Mouse (Mus musculus): Measurements from ENCODE around the gene F830045P16Rik. TPM values are rescaled to one million over a fixed set of nuclear protein-coding genes. Genes with fewer than 3 reads are reported as not detected.

F830045P16Rik gene
- polyA plus RNA-seq, 1 experiment from 2014 or later: not detected

GRCm38 (mm10) chr2:129556081-129556480, 19.7 kb upstream of the F830045P16Rik start:
- H3K9me3 ChIP-seq (ENCODE audit: control insufficient read depth, low read length): no peaks in the 10 kb centered on the region
- H3K4me2 ChIP-seq (ENCODE audit: low read depth, low read length, severe bottlenecking): no peak overlapping the region
- DNase-seq (ENCODE audit: low spot score) (no peak), ATAC-seq (replicated peaks; ENCODE audit: low FRiP score) (no peak)
- no peaks in the 10 kb centered on the region for H3K4me1 ChIP-seq (replicated peaks; ENCODE audit: control insufficient read depth, insufficient read depth, low read length)
- no peaks in the 10 kb centered on the region for H3K36me3 ChIP-seq (ENCODE audit: control insufficient read depth, insufficient read depth, low read length)
- 78% methylated on average over 6 of the region's 6 CpGs for WGBS
- no peaks in the 10 kb centered on the region for H3K27me3 ChIP-seq (ENCODE audit: control insufficient read depth, insufficient read depth, low read length)
- H3K27ac ChIP-seq (ENCODE audit: low read depth, low read length): no peak overlapping the region
- no peak overlapping the region for H3K9ac ChIP-seq (ENCODE audit: low read length)
- no peak overlapping the region for H3K4me3 ChIP-seq (ENCODE audit: low read depth, low read length)

DNA sequence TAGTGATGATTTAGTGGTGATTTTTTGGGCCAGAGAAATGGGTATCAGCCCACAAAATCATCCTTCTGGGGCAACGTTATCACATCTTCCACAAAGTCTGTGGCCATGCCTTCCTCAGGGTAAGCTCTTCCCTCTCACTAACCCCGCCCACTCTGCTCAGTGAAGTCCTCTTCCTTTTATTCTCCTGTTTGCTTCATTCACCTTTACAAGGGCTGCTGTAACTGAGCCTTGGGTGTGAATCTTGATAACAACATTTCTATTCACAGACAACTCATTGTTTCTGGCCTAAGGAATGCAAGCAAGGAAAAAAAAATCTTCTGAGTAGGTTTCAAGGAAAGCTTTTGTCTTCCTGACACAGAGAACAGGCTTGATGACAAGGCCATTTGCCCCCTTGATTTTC, 14.4 kb upstream of the F830045P16Rik start:
- Histone ChIP-seq H3K27me3 (ENCODE audit: control insufficient read depth, insufficient read depth, low read length) (no peaks in the 10 kb centered on the region), H3K9me3 (ENCODE audit: control insufficient read depth, low read length) (no peaks in the 10 kb centered on the region), H3K36me3 (ENCODE audit: control insufficient read depth, insufficient read depth, low read length) (no peaks in the 10 kb centered on the region), H3K9ac (ENCODE audit: low read length) (no peak overlapping the region), H3K4me3 (ENCODE audit: low read depth, low read length) (no peak overlapping the region), H3K4me1 (replicated peaks; ENCODE audit: control insufficient read depth, insufficient read depth, low read length) (no peaks in the 10 kb centered on the region), H3K27ac (ENCODE audit: low read depth, low read length) (no peak overlapping the region), H3K4me2 (ENCODE audit: low read depth, low read length, severe bottlenecking) (no peak overlapping the region)
- no peak for DNase-seq (ENCODE audit: low spot score)
- 56% methylated on average over 2 of the region's 2 CpGs for WGBS
- ATAC-seq (replicated peaks; ENCODE audit: low FRiP score): no peak

DNA sequence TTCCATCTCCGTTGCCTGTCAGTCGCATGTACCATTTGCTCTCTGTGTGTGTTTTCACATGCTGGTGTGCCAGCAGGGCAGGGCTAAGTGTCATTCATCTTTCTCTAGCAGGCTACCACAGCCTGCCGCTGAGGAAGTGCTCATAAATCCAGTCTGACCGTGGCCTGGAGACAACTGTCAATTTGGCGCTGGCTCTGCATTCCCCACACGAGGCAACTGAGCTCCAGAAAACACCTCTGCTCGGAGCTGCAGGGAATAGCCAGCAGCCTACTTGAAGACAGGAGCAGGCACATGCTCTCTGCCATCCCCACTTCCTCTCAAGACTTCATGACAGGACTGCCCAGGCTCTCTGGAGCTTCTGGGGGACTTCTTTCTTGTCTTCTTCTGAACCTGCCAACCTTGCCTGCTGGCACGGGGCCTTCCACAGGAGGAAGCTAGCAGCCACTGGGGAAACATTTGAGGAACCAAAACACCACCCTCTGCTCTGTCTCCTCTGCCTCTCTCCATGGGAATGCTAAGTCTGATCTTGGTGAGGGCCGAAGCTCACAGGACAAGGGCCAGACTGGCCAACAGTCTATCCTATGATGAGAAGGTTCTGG, 13.2 kb upstream of the F830045P16Rik start:
- Histone ChIP-seq H3K27ac (ENCODE audit: low read depth, low read length) (no peak overlapping the region), H3K9ac (ENCODE audit: low read length) (no peak overlapping the region), H3K4me2 (ENCODE audit: low read depth, low read length, severe bottlenecking) (no peak overlapping the region), H3K27me3 (ENCODE audit: control insufficient read depth, insufficient read depth, low read length) (no peaks in the 10 kb centered on the region), H3K9me3 (ENCODE audit: control insufficient read depth, low read length) (no peaks in the 10 kb centered on the region), H3K36me3 (ENCODE audit: control insufficient read depth, insufficient read depth, low read length) (no peaks in the 10 kb centered on the region), H3K4me1 (replicated peaks; ENCODE audit: control insufficient read depth, insufficient read depth, low read length) (no peaks in the 10 kb centered on the region), H3K4me3 (ENCODE audit: low read depth, low read length) (no peak overlapping the region)
- ATAC-seq (replicated peaks; ENCODE audit: low FRiP score) (no peak), DNase-seq (ENCODE audit: low spot score) (no peak)
- 91% methylated on average over 9 of the region's 9 CpGs for WGBS

DNA sequence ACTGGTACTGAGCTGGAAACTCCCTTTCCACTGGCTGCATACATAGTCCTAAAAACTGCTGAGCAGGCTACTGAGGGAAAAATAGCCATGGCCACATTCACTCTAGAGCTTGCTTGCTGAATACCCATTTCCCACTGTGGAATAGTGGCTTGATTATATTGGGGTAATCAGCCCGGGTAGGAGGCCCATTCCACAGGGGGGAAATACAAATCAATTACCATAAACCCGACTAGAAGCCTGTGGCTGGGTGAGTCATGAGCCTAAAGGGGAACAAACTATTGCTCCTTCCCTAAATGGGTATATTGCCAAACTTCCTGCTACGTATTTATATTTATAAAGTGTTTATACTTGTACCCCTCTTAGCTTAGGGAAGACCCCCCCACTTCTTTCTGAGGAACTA, 10.4 kb upstream of the F830045P16Rik start:
- no peak overlapping the region for H3K4me2 ChIP-seq (ENCODE audit: low read depth, low read length, severe bottlenecking)
- DNase-seq (ENCODE audit: low spot score) (no peak), ATAC-seq (replicated peaks; ENCODE audit: low FRiP score) (no peak)
- no peaks in the 10 kb centered on the region for H3K9me3 ChIP-seq (ENCODE audit: control insufficient read depth, low read length)
- H3K36me3 ChIP-seq (ENCODE audit: control insufficient read depth, insufficient read depth, low read length): no peaks in the 10 kb centered on the region
- H3K27me3 ChIP-seq (ENCODE audit: control insufficient read depth, insufficient read depth, low read length): no peaks in the 10 kb centered on the region
- H3K9ac ChIP-seq (ENCODE audit: low read length): no peak overlapping the region
- H3K4me1 ChIP-seq (replicated peaks; ENCODE audit: control insufficient read depth, insufficient read depth, low read length): no peaks in the 10 kb centered on the region
- H3K27ac ChIP-seq (ENCODE audit: low read depth, low read length): no peak overlapping the region
- no peak overlapping the region for H3K4me3 ChIP-seq (ENCODE audit: low read depth, low read length)
- WGBS: 70% methylated on average over 3 of the region's 3 CpGs

- H3K9ac ChIP-seq (ENCODE audit: low read length): no peak overlapping the region
- H3K9me3 ChIP-seq (ENCODE audit: control insufficient read depth, low read length): no peaks in the 10 kb centered on the region
- H3K27ac ChIP-seq (ENCODE audit: low read depth, low read length): no peak overlapping the region
- no peak overlapping the region for H3K4me2 ChIP-seq (ENCODE audit: low read depth, low read length, severe bottlenecking)
- 88% methylated on average over 7 of the region's 7 CpGs for WGBS
- no peak overlapping the region for H3K4me3 ChIP-seq (ENCODE audit: low read depth, low read length)
- no peaks in the 10 kb centered on the region for H3K4me1 ChIP-seq (replicated peaks; ENCODE audit: control insufficient read depth, insufficient read depth, low read length)
- H3K27me3 ChIP-seq (ENCODE audit: control insufficient read depth, insufficient read depth, low read length): no peaks in the 10 kb centered on the region
- ATAC-seq (replicated peaks; ENCODE audit: low FRiP score): no peak
- no peak for DNase-seq (ENCODE audit: low spot score)
- no peaks in the 10 kb centered on the region for H3K36me3 ChIP-seq (ENCODE audit: control insufficient read depth, insufficient read depth, low read length)
Measured at GRCm38 (mm10) chr2:129545596-129545995, 9.2 kb upstream of the F830045P16Rik start.

DNA sequence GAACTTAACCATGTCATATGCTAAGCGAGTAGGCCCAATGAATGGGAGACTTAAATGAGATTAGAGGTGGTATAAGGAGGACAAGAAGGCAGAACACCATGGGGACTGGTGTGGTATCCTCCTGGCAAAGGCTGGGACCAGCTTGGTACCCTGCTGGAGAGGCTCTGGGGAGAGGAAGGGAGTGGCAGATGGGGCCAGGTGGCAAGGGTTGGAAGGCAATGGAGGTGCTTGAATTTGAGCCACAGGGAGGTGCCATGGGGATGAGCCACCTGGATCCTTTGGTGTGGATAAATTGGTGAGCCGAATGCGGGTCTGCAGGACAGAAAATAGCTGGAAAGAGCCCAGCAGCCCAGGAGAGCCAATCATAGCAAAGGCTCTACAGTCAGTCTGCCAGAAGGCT, 8.5 kb upstream of the F830045P16Rik start:
- Histone ChIP-seq H3K27me3 (ENCODE audit: control insufficient read depth, insufficient read depth, low read length) (no peaks in the 10 kb centered on the region), H3K4me3 (ENCODE audit: low read depth, low read length) (no peak overlapping the region), H3K4me2 (ENCODE audit: low read depth, low read length, severe bottlenecking) (no peak overlapping the region), H3K9me3 (ENCODE audit: control insufficient read depth, low read length) (no peaks in the 10 kb centered on the region), H3K36me3 (ENCODE audit: control insufficient read depth, insufficient read depth, low read length) (no peaks in the 10 kb centered on the region), H3K4me1 (replicated peaks; ENCODE audit: control insufficient read depth, insufficient read depth, low read length) (no peaks in the 10 kb centered on the region), H3K27ac (ENCODE audit: low read depth, low read length) (no peak overlapping the region), H3K9ac (ENCODE audit: low read length) (no peak overlapping the region)
- DNase-seq (ENCODE audit: low spot score) (peak; percentile 44), ATAC-seq (replicated peaks; ENCODE audit: low FRiP score) (no peak)
- 73% methylated on average over 3 of the region's 3 CpGs for WGBS

DNA sequence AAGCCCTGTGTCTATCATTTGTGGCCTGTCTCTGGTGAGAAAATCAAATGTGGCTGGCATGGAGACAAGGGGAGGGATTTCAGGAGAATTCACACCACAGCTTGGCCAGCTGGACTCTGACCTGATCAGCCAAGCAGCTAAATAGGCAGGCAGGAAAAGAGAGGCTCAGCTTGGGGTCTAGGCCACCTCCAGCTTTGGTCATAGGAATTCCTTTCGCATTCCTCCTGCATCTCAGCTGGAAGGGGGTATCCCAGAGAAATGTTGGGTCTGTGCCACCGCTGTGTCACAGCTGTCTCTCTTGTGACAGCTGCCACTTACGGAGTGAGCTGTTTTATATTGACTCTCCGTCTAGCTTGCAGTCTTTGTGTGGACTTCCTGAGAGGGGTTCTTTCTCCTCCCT, 8.0 kb upstream of the F830045P16Rik start:
- DNase-seq (ENCODE audit: low spot score) (peak; percentile 25), ATAC-seq (replicated peaks; ENCODE audit: low FRiP score) (no peak)
- no peak overlapping the region for H3K4me2 ChIP-seq (ENCODE audit: low read depth, low read length, severe bottlenecking)
- no peak overlapping the region for H3K27ac ChIP-seq (ENCODE audit: low read depth, low read length)
- no peaks in the 10 kb centered on the region for H3K27me3 ChIP-seq (ENCODE audit: control insufficient read depth, insufficient read depth, low read length)
- no peak overlapping the region for H3K4me3 ChIP-seq (ENCODE audit: low read depth, low read length)
- 36% methylated on average over 4 of the region's 4 CpGs for WGBS
- H3K9ac ChIP-seq (ENCODE audit: low read length): no peak overlapping the region
- no peaks in the 10 kb centered on the region for H3K9me3 ChIP-seq (ENCODE audit: control insufficient read depth, low read length)
- no peaks in the 10 kb centered on the region for H3K36me3 ChIP-seq (ENCODE audit: control insufficient read depth, insufficient read depth, low read length)
- H3K4me1 ChIP-seq (replicated peaks; ENCODE audit: control insufficient read depth, insufficient read depth, low read length): no peaks in the 10 kb centered on the region

DNA sequence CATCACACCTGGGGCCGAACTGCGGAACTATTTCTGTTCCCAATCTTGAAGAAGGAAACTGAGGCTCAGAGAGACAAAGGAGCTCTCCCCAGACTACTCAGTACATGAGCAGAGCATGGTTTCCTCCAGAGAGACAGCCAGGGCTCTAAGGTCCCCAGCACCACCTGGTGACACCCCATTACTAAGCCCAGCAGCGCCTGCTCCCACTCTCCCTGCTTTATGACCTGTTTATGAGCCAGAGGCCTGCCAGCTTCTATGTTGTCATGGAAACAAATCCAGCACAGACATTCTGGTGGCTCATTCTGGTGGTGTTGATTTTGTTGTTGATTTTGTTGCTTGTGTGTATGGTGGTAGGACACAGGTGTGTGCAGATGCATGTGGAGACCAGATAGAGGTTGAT, 3.6 kb upstream of the F830045P16Rik start:
- no peak overlapping the region for H3K4me2 ChIP-seq (ENCODE audit: low read depth, low read length, severe bottlenecking)
- H3K9ac ChIP-seq (ENCODE audit: low read length): no peak overlapping the region
- H3K27ac ChIP-seq (ENCODE audit: low read depth, low read length): no peak overlapping the region
- H3K4me1 ChIP-seq (replicated peaks; ENCODE audit: control insufficient read depth, insufficient read depth, low read length): peaks cover 10% of the 10 kb centered on the region; the same call in 1 of the 2 replicates
- H3K9me3 ChIP-seq (ENCODE audit: control insufficient read depth, low read length): no peaks in the 10 kb centered on the region
- ATAC-seq (replicated peaks; ENCODE audit: low FRiP score) (no peak), DNase-seq (ENCODE audit: low spot score) (peak; percentile 26)
- H3K36me3 ChIP-seq (ENCODE audit: control insufficient read depth, insufficient read depth, low read length): no peaks in the 10 kb centered on the region
- H3K4me3 ChIP-seq (ENCODE audit: low read depth, low read length): no peak overlapping the region
- 87% methylated on average over 3 of the region's 3 CpGs for whole genome bisulfite sequencing
- H3K27me3 ChIP-seq (ENCODE audit: control insufficient read depth, insufficient read depth, low read length): no peaks in the 10 kb centered on the region

GRCm38 (mm10) chr2:129539175-129539574, 2.8 kb upstream of the F830045P16Rik start:
- WGBS: 83% methylated on average over 4 of the region's 4 CpGs
- Histone ChIP-seq H3K4me2 (ENCODE audit: low read depth, low read length, severe bottlenecking) (no peak overlapping the region), H3K9me3 (ENCODE audit: control insufficient read depth, low read length) (no peaks in the 10 kb centered on the region), H3K9ac (ENCODE audit: low read length) (no peak overlapping the region), H3K4me1 (replicated peaks; ENCODE audit: control insufficient read depth, insufficient read depth, low read length) (peaks cover 10% of the 10 kb centered on the region; the same call in 1 of the 2 replicates), H3K36me3 (ENCODE audit: control insufficient read depth, insufficient read depth, low read length) (no peaks in the 10 kb centered on the region), H3K4me3 (ENCODE audit: low read depth, low read length) (no peak overlapping the region), H3K27ac (ENCODE audit: low read depth, low read length) (no peak overlapping the region), H3K27me3 (ENCODE audit: control insufficient read depth, insufficient read depth, low read length) (no peaks in the 10 kb centered on the region)
- ATAC-seq (replicated peaks; ENCODE audit: low FRiP score): no peak
- no peak for DNase-seq (ENCODE audit: low spot score)

Data from forebrain, embryonic 11.5 days (tissue).